Mouse (Mus musculus) 3T3-L1 (cell line): ENCODE measurements at regions not wholly inside any gene's neighbourhood (a gene's known extent, or its start where the extent isn't known, plus 50 kb on each side); places are given as distances from the start of the nearest gene placed in this dataset.

ENCODE experiments used
- DNase-seq: peaks from one replicate; pipeline ENCODE4 v3.0.0-alpha.2; 2015; ENCODE audit warnings: low read depth, low spot score

DNA sequence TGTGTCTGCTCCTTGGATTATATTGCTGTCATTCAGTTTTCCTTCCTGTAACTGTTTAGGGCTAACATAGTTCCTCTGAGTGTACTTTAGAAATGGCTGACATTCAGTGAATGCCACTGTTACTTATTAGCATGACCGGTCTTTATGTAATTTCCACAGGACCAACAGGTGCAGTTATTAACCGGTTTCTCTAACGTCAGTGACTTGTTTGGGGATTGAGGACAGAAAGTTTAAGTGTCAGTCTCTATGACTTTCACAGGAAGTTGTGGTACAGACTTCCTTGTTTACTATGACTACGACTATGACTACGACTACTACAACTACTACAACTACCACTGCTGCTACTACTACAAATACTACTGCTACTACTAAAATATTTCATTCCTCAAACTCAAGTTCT, 170.4 kb upstream of the Ptger4 start:
- no peak for DNase-seq

DNA sequence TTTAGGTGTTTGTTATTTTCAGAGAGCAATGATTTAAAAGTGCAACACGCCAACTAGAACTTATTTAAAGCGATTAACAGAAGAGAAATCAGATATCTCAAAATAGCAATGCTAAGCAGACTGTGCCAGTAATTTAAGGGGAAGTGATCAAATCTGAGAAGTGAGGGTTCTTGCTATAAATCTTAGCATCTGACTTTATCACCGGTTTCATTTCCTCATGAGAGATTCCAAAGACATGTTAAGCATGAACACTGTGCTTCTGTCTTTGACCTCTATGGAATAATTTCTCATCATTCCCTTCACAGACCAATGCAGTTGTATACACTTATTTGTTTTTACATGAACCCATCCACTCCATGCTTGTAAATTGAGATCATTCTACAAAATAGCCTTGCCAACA, 172.0 kb upstream of the Ptger4 start:
- DNase-seq: no peak

- no peak for DNase-seq
These were observed 182.7 kb upstream of the Ptger4 start for GRCm38 (mm10) chr15:5426641-5427040.

- DNase-seq: no peak
These were observed 183.5 kb upstream of the Ptger4 start for GRCm38 (mm10) chr15:5427319-5428048.

DNA sequence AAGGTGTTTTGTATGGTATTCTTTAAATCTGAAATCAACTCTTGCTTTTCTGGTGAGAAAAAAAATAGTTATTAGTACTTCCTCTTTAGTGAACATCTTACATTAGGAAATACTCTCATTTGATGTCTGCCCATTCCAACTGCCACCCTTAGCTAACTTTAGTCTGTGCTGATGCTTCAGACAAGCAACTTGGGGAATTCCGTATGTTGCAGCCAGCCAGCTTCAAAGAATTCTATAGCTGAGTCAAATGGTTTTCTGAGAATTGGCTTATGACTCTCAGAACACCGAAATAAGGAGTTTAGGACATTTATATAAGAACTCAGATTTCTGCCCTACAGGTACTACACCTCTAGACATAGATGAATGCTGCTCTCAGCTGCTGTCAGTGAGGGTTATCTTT, 188.0 kb upstream of the Ptger4 start:
- DNase-seq: peak; percentile 16

- no peak for DNase-seq
These were observed 193.0 kb upstream of the Ptger4 start for GRCm38 (mm10) chr15:5437020-5437419.

- peak; percentile 37 for DNase-seq
These were observed 202.2 kb upstream of the Ptger4 start for GRCm38 (mm10) chr15:5446040-5446755.

DNA sequence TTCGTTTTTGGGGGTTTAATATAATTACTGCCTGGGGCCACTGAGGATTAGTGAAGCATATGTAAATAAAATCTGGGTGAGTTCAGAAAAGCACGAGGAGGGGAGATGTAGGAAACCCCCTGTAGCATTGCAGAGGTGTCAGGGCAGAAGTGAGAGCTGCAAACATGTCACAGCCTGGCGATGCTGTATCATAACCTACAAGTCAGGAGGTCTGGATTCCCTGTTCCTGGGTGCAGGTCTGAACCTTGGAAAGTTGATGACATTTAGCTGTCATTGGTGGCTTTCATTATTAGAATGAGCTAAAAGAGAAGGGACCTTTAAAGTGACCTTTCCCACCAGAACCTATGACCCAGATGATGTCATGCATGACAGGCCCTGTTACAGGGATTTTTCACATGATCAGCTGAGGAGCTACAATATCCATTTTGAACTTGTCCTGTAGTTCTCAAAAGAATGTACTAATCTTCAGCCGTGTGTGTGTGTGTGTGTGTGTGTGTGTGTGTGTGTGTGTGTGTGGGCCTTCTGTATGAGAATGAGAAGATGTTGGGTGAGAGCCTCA, 202.8 kb upstream of the Ptger4 start:
- DNase-seq: no peak

DNA sequence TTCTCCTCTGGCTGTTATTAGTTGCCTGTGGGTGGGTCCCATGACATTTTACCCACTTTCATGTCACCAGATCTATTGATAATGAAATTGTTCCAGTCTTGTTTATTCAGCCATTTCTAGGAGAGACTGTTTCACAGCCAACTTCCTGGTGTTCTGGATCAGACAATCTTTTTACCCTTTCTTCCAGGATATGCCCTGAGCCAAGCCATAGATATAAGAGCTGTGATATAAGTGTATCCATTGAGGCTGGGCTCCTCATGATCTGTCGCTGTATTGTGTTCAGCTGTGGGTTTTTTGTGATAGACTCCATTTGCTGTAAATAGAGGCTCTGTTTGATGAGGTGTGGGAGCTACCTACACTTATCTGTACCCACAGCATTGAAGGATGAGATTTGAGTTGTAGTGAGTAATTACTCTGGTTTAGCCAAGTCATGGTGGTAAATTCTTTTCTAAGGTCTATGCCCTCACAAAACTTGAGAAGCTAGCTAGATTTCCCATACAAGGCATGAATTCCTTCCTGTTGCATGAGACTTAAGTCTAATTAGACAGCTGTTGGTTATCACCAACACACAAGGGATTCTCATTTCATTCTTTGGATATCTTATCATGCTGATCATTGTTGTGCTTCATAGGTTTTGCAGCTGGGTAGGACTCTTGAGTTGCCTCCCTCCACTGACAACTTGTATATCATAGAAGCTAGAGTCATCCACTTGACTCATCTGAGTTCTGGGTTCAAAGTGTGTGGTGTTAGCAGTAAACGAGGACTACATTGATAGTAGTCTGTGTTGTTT, 203.9 kb upstream of the Ptger4 start:
- DNase-seq: no peak

- no peak for DNase-seq
These were observed 215.1 kb upstream of the Ptger4 start for GRCm38 (mm10) chr15:5459083-5459482.

GRCm38 (mm10) chr15:5459580-5459979, 215.6 kb upstream of the Ptger4 start:
- DNase-seq: no peak

DNA sequence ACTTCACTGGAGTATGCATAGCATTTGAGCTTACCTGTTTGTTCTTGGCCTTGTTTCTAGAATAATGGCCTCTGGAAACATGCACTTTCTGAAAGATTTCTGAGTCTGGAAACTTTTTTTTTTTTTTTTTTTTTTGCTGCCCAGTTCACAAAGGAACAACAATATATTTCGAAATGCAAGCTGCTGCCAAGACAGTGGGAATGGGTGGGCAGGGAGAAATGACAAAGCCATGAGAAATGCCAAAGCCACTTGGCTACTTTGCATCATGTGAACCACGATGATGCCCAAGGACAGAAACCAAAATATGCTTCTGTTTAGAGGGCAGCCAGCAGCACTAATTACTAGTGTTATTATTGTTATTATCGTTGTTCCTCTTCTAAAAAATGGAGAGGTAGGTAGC, 218.7 kb upstream of the Ptger4 start:
- peak; percentile 71 for DNase-seq

- DNase-seq: no peak
These were observed 220.7 kb upstream of the Ptger4 start for GRCm38 (mm10) chr15:5464732-5465131.

GRCm38 (mm10) chr15:5468535-5469073, 224.6 kb upstream of the Ptger4 start:
- no peak for DNase-seq

GRCm38 (mm10) chr15:5475389-5475995, 231.5 kb upstream of the Ptger4 start:
- no peak for DNase-seq

- DNase-seq: peak; percentile 43
These were observed 249.3 kb upstream of the Ptger4 start for GRCm38 (mm10) chr15:5493286-5493685.

GRCm38 (mm10) chr15:5495187-5495849, 251.3 kb upstream of the Ptger4 start:
- DNase-seq: peak; percentile 92

DNA sequence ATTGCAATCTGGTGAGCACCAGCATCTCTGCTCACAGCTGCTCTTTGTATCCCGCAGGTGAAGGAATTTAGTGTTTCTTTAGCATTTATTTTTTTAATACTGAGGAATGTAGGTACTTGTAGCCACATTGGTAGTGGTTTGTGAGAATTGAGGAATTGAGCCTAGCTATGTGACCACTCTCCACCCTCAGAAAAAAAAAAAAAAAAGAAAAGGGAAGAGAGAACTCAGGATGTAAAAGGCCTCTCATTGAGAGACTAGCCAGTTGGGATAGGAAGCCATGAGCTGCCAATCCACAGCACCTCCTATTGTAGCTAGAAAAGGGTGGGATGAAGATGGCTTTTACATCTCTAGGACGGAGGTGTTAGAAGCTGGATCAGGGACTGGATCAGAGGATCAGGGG, 252.0 kb upstream of the Ptger4 start:
- DNase-seq: no peak

DNA sequence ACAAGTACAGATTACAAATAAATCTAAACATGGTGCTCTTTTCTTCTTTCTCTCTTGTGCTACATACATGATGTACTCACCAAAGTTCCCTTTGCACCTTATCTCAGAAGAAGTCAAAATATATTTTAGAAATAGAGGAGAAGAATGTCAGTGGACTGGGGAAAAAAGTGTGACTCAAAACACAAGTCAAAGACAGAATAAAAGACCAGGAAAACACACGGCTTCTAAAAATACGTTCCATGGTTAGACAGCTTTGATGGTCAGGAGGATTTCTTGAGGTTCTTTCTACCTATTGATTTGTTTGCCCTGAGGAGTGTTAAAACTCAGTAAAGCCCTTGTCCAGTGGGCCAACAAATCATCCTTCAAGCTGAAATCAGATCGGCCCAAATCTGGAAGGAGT, 260.5 kb upstream of the Ptger4 start:
- DNase-seq: no peak

DNA sequence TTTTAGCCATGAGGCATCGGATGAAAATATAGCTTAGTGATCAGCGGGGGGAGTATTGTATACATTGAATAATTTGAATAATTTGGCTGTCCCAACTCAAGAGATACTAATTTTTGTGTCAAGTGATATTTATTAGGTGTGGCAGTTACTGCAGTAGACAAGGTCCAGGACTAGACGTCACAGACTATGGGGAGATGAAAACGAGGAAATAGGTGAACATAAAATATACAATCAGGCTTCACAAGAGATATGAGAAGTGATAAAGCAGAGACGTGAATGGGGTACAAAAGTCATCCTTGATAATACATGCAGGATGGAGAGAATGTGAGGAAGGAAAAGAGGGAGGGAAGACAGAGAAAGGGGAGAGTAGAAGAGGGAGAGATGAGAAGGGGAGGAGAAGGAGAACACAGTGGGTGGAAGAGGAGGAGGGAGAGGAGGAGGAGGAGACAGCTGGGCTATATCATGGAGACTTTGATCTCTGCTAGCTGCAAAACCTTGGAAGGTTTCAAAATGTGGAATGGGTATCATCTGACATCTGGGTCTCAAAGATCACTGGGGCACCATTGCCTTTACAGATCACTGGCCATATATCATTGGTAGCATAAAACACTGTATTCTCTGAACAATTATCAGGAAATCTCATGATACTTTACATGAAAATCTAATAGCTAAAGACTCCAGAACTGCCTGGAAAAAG, 263.0 kb upstream of the Ptger4 start:
- DNase-seq: no peak
